Mouse (Mus musculus): ENCODE results near the gene Rgs3.

DNA sequence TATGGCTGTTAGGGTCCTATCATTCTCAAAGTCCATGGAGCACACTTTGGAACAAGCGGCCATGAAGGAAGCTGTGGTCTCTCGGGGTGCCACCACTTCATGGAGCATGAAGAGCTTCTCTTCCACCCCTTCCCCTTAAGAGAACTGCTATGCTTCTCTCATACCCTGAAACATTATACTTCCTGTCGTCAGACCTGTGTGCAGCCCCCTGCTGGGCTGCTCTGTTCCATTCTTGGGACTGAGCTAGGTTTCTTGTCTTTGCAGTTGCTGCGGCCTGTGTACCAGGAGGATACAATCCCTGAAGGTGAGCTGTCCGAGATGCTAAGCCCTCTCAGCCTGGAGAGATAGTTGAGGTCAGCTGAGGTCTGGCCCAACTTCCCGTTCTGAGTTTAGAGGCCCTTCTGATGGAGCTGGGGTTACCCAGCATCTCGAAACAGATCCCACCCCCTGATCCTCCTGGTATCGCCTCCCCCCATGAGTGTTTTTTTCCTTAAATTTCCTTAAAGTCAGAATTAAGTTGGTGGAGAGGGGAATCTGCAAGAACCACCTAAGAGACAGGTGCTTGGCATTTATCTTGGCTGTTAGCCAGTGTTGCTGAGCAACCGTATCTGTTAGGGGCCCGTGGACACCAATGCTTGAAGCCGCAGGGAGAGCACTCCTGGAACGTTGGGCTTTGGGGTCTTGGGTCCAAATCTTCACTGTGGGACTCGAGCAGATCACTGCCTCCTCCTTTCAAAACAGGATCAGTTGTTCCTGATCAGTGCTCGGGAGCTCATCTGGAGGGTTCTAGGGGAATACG is 66.8 kb downstream of the Rgs3 start:
- TF ChIP-seq CTCF (IDR thresholded peaks at IDR 0.05; ENCODE audit: borderline replicate concordance, extremely low read depth, insufficient read depth, insufficient read length) (0 out of 2 replicates have a peak, but pooled peaks have one; percentile 1), POLR2A (IDR thresholded peaks at IDR 0.05; ENCODE audit: borderline replicate concordance, extremely low read depth, insufficient read depth, insufficient read length, poor library complexity, severe bottlenecking) (no peak)

All from brain, embryonic 14.5 days (tissue).